Mouse (Mus musculus) myocyte (in vitro differentiated cells): ENCODE measurements around the gene Epha4.

Source experiments
- E2F4 ChIP-seq: IDR thresholded peaks from one replicate; pipeline ENCODE4 v1.6.1; 2011; ENCODE audit warnings: mild to moderate bottlenecking, control low read depth, moderate library complexity; ENCODE audit not compliant: insufficient read depth
- POLR2A ChIP-seq: IDR thresholded peaks from one replicate; pipeline ENCODE4 v1.6.1; 2011; ENCODE audit warnings: low read depth, mild to moderate bottlenecking, control low read depth, moderate library complexity; ENCODE audit not compliant: insufficient read length

- TF ChIP-seq POLR2A (no peak), E2F4 (no peak)
These were observed 144.0 kb downstream of the Epha4 start for GRCm38 (mm10) chr1:77370921-77371320.
